Mouse (Mus musculus): ENCODE results near the gene Lgi1. TPM values are rescaled to one million over a fixed set of nuclear protein-coding genes. Genes with fewer than 3 reads are reported as not detected.

The Lgi1 gene
- total and polyA plus RNA-seq, 3 experiments: 0.08 to 0.38 TPM; not detected in 1

GRCm38 (mm10) chr19:38348271-38349012 lies 84.1 kb downstream of the Lgi1 start:
- DNase-seq (ENCODE audit: low spot score) (no peak), ATAC-seq (ENCODE audit: extremely low read depth, insufficient number of reproducible peaks, low FRiP score, poor library complexity, severe bottlenecking) (no peak)
- H3K4me3 ChIP-seq (ENCODE audit: low read depth, low read length): no peak overlapping the region
- H3K4me1 ChIP-seq (ENCODE audit: insufficient read depth, low read depth, low read length): peaks cover 4% of the 10 kb centered on the region; the same call in 1 of the 2 replicates
- H3K36me3 ChIP-seq (replicated peaks): no peaks in the 10 kb centered on the region
- peaks cover 18% of the 10 kb centered on the region for H3K27me3 ChIP-seq (ENCODE audit: insufficient read depth, low read length)
- TF ChIP-seq CTCF (IDR thresholded peaks at IDR 0.05; ENCODE audit: low read depth, low read length) (no peak), POLR2AphosphoS5 (IDR thresholded peaks at IDR 0.05; ENCODE audit: insufficient replicate concordance, low read depth, low read length) (no peak), GATA1 (IDR thresholded peaks at IDR 0.05; ENCODE audit: borderline replicate concordance, low read length) (no peak)
- H3K9me3 ChIP-seq (replicated peaks): peaks cover 8% of the 10 kb centered on the region

GRCm38 (mm10) chr19:38349013-38349341 lies 84.6 kb downstream of the Lgi1 start:
- Histone ChIP-seq H3K36me3 (replicated peaks) (no peaks in the 10 kb centered on the region), H3K27me3 (ENCODE audit: insufficient read depth, low read length) (peaks cover 18% of the 10 kb centered on the region), H3K4me3 (ENCODE audit: low read depth, low read length) (no peak overlapping the region), H3K4me1 (ENCODE audit: insufficient read depth, low read depth, low read length) (peaks cover 5% of the 10 kb centered on the region; the same call in 1 of the 2 replicates), H3K9me3 (replicated peaks) (peaks cover 8% of the 10 kb centered on the region)
- ATAC-seq (ENCODE audit: extremely low read depth, insufficient number of reproducible peaks, low FRiP score, poor library complexity, severe bottlenecking) (no peak), DNase-seq (ENCODE audit: low spot score) (no peak)
- no peak for TF ChIP-seq TAL1 (conservative IDR thresholded peaks at IDR 0.05; ENCODE audit: low read depth, low read length)
- no peak for TF ChIP-seq CTCF (IDR thresholded peaks at IDR 0.05; ENCODE audit: low read depth, low read length)
- no peak for TF ChIP-seq POLR2AphosphoS5 (IDR thresholded peaks at IDR 0.05; ENCODE audit: insufficient replicate concordance, low read depth, low read length)
- TF ChIP-seq GATA1 (IDR thresholded peaks at IDR 0.05; ENCODE audit: borderline replicate concordance, low read length): no peak
- TF ChIP-seq GATA2 (IDR thresholded peaks at IDR 0.05; ENCODE audit: borderline replicate concordance, low read depth, low read length): no peak

- TF ChIP-seq POLR2AphosphoS5 (IDR thresholded peaks at IDR 0.05; ENCODE audit: insufficient replicate concordance, low read depth, low read length) (no peak), TAL1 (conservative IDR thresholded peaks at IDR 0.05; ENCODE audit: low read depth, low read length) (no peak), GATA1 (IDR thresholded peaks at IDR 0.05; ENCODE audit: borderline replicate concordance, low read length) (no peak), GATA2 (IDR thresholded peaks at IDR 0.05; ENCODE audit: borderline replicate concordance, low read depth, low read length) (no peak), CTCF (IDR thresholded peaks at IDR 0.05; ENCODE audit: low read depth, low read length) (no peak)
- Histone ChIP-seq H3K9me3 (replicated peaks) (no peaks in the 10 kb centered on the region), H3K36me3 (replicated peaks) (no peaks in the 10 kb centered on the region), H3K27me3 (ENCODE audit: insufficient read depth, low read length) (peaks cover 15% of the 10 kb centered on the region), H3K4me1 (ENCODE audit: insufficient read depth, low read depth, low read length) (peaks cover 11% of the 10 kb centered on the region), H3K4me3 (ENCODE audit: low read depth, low read length) (no peak overlapping the region)
- ATAC-seq (ENCODE audit: extremely low read depth, insufficient number of reproducible peaks, low FRiP score, poor library complexity, severe bottlenecking) (no peak), DNase-seq (ENCODE audit: low spot score) (no peak)
Measured at GRCm38 (mm10) chr19:38351202-38351601, 86.9 kb downstream of the Lgi1 start.

GRCm38 (mm10) chr19:38351728-38352127 lies 87.4 kb downstream of the Lgi1 start:
- Histone ChIP-seq H3K36me3 (replicated peaks) (no peaks in the 10 kb centered on the region), H3K4me3 (ENCODE audit: low read depth, low read length) (no peak overlapping the region)

GRCm38 (mm10) chr19:38352495-38353130 lies 88.3 kb downstream of the Lgi1 start:
- Histone ChIP-seq H3K27me3 (ENCODE audit: insufficient read depth, low read length) (peaks cover 15% of the 10 kb centered on the region), H3K9me3 (replicated peaks) (no peaks in the 10 kb centered on the region), H3K4me1 (ENCODE audit: insufficient read depth, low read depth, low read length) (peaks cover 13% of the 10 kb centered on the region), H3K36me3 (replicated peaks) (no peaks in the 10 kb centered on the region), H3K4me3 (ENCODE audit: low read depth, low read length) (no peak overlapping the region)
- DNase-seq (ENCODE audit: low spot score): no peak
- no peak for ATAC-seq (ENCODE audit: extremely low read depth, insufficient number of reproducible peaks, low FRiP score, poor library complexity, severe bottlenecking)
- TF ChIP-seq CTCF (IDR thresholded peaks at IDR 0.05; ENCODE audit: low read depth, low read length) (no peak), TAL1 (conservative IDR thresholded peaks at IDR 0.05; ENCODE audit: low read depth, low read length) (no peak), GATA2 (IDR thresholded peaks at IDR 0.05; ENCODE audit: borderline replicate concordance, low read depth, low read length) (no peak), POLR2AphosphoS5 (IDR thresholded peaks at IDR 0.05; ENCODE audit: insufficient replicate concordance, low read depth, low read length) (no peak)

More at GRCm38 (mm10) chr19:38351728-38352127, 87.4 kb downstream of the Lgi1 start:
- Histone ChIP-seq H3K9me3 (replicated peaks) (no peaks in the 10 kb centered on the region), H3K4me1 (ENCODE audit: insufficient read depth, low read depth, low read length) (peaks cover 11% of the 10 kb centered on the region), H3K27me3 (ENCODE audit: insufficient read depth, low read length) (peaks cover 15% of the 10 kb centered on the region)
- ATAC-seq (ENCODE audit: extremely low read depth, insufficient number of reproducible peaks, low FRiP score, poor library complexity, severe bottlenecking) (no peak), DNase-seq (ENCODE audit: low spot score) (no peak)
- no peak for TF ChIP-seq CTCF (IDR thresholded peaks at IDR 0.05; ENCODE audit: low read depth, low read length)
- TF ChIP-seq TAL1 (conservative IDR thresholded peaks at IDR 0.05; ENCODE audit: low read depth, low read length): no peak
- no peak for TF ChIP-seq POLR2AphosphoS5 (IDR thresholded peaks at IDR 0.05; ENCODE audit: insufficient replicate concordance, low read depth, low read length)
- no peak for TF ChIP-seq GATA1 (IDR thresholded peaks at IDR 0.05; ENCODE audit: borderline replicate concordance, low read length)
- TF ChIP-seq GATA2 (IDR thresholded peaks at IDR 0.05; ENCODE audit: borderline replicate concordance, low read depth, low read length): no peak

GRCm38 (mm10) chr19:38354279-38354678 lies 89.9 kb downstream of the Lgi1 start:
- ATAC-seq (ENCODE audit: extremely low read depth, insufficient number of reproducible peaks, low FRiP score, poor library complexity, severe bottlenecking): no peak

More at GRCm38 (mm10) chr19:38354279-38354678, 89.9 kb downstream of the Lgi1 start:
- peaks cover 29% of the 10 kb centered on the region for H3K4me1 ChIP-seq (ENCODE audit: insufficient read depth, low read depth, low read length)
- TF ChIP-seq POLR2AphosphoS5 (IDR thresholded peaks at IDR 0.05; ENCODE audit: insufficient replicate concordance, low read depth, low read length) (no peak), GATA2 (IDR thresholded peaks at IDR 0.05; ENCODE audit: borderline replicate concordance, low read depth, low read length) (no peak)
- no peaks in the 10 kb centered on the region for H3K36me3 ChIP-seq (replicated peaks)
- H3K27me3 ChIP-seq (ENCODE audit: insufficient read depth, low read length): peaks cover 8% of the 10 kb centered on the region
- no peaks in the 10 kb centered on the region for H3K9me3 ChIP-seq (replicated peaks)
- DNase-seq (ENCODE audit: low spot score): no peak
- H3K4me3 ChIP-seq (ENCODE audit: low read depth, low read length): no peak overlapping the region

Data from G1E (cell line).